Mouse (Mus musculus): ENCODE measurements at regions not wholly inside any gene's neighbourhood (a gene's known extent, or its start where the extent isn't known, plus 50 kb on each side); places are given as distances from the start of the nearest gene placed in this dataset.
"Not testable (repeated sequence)": the region's sequence is repeated elsewhere in the genome, so short reads cannot be mapped to it uniquely, and the experiment has no call there.

- in situ Hi-C loops (cut with MboI; ENCODE audit: unreplicated experiment in 2 of 2) = loop anchor here in 1 of 2 experiments (25.0 kb wide), 2 partner anchors 671 to 729 kb away; no protein-coding TSS in a partner anchor
Observed at GRCm38 (mm10) chr13:12940911-12941310, 64.3 kb downstream of the Prl2c2 start.

- in situ Hi-C loops (cut with MboI; ENCODE audit: unreplicated experiment in 2 of 2) = loop anchor here (5.0 to 25.0 kb wide), 4 partner anchors 392 to 723 kb away; no protein-coding TSS in a partner anchor
Observed at GRCm38 (mm10) chr13:12935103-12935502, 70.1 kb downstream of the Prl2c2 start.

DNA sequence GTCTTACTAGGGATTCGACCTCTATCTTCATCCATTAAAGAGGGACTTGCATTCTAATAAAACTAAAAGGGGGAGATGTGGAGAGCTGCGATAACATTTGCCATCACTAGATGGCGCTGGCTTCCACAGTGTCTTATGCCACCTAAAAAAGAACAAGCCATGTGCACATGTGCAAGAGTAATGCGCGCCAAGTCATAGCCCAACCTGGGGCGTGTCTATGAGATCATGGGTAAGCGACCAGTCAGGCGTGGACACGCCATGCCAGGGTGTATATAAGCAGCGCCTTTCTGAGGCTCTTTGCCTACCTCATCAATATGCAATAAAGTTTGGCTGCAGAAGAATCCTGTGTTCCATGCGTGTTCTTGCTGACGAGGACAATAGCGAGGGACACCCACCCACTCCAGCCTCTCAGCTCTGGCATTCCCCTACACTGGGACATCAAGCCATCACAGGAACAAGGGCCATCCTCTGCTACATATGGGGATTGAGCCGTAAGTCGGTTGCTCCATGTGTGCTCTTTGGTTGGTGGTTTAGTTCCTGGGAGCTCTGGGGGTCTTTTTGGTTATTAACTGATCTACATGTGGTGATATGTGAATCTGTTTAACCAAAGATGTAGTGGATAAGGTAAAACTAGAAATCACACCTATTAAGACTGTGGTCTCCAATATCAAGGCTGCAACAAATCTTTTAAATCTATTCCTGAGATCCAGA lies 73.1 kb downstream of the Prl2c2 start:
- in situ Hi-C loops (cut with MboI; ENCODE audit: unreplicated experiment in 2 of 2) = loop anchor here (10.0 to 25.0 kb wide), 3 partner anchors 483 to 720 kb away; no protein-coding TSS in a partner anchor

DNA sequence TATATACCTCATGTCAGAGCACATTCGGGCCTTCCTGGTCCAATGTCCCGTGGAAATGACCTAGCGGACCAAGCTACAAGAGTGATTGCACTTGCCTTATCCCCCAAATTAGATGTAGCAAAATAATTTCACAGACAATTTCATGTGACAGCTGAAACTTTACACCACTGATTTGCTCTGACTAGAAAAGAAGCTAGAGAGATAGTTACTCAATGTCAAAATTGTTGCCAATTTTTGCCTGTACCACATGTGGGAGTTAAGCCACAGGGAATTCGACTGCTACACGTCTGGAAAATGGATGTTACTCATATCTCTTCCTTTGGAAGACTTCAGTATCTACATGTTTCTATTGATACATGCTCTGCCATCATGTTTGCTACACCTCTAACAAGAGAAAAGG lies 74.6 kb downstream of the Prl2c2 start:
- in situ Hi-C loops (cut with MboI; ENCODE audit: unreplicated experiment in 2 of 2) = loop anchor here (10.0 to 25.0 kb wide), 3 partner anchors 484 to 718 kb away; no protein-coding TSS in a partner anchor

- in situ Hi-C loops (cut with MboI; ENCODE audit: unreplicated experiment in 2 of 2) = loop anchor here (5.0 to 25.0 kb wide), 6 partner anchors 102 to 718 kb away; no protein-coding TSS in a partner anchor
Observed at GRCm38 (mm10) chr13:12929806-12930205, 75.4 kb downstream of the Prl2c2 start.

- in situ Hi-C loops (cut with MboI; ENCODE audit: unreplicated experiment in 2 of 2) = loop anchor here in 1 of 2 experiments (5.0 to 25.0 kb wide), 5 partner anchors 105 to 715 kb away; no protein-coding TSS in a partner anchor
Observed at GRCm38 (mm10) chr13:12927587-12928345, 77.4 kb downstream of the Prl2c2 start.

DNA sequence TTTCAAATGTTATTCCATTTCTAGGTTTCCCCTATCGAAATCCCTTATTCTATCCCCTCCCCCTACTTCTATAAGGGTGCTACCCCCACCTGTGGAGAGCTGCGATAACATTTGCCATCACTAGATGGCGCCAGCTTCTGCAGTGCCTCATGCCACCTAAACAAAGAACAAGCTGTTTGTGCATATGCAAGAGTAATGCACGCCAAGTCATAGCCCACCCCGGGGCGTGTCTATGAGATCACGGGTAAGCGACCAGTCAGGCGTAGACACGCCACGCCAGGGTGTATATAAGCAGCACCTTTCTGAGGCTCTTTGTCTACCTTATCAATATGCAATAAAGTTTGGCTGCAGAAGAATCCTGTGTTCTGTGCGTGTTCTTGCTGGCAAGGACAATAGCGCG lies 79.6 kb downstream of the Prl2c2 start:
- in situ Hi-C loops (cut with MboI; ENCODE audit: unreplicated experiment in 2 of 2) = loop anchor here in 1 of 2 experiments (5.0 to 25.0 kb wide), 5 partner anchors 107 to 713 kb away; no protein-coding TSS in a partner anchor

DNA sequence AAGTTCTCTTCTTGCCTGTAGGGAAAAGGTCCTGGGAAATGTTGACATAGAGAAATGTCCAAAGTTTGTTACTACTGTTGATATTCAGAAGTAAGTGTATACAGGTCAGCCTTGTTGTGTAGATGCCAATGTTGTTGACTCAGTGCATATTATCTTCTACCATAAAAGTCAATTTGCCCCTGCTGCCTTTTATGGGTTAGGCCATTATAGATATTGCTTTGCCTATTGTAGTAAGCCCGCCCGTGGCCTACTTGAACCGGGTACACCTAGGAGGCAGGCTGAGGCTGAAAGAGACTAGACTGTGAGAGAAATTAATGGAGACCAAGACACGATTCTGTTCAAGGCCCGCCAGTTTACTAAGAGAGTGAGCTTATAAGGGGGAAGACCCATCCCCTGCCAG lies 92.3 kb downstream of the Prl2c2 start:
- in situ Hi-C loops (cut with MboI; ENCODE audit: unreplicated experiment in 2 of 2) = loop anchor here (25.0 kb wide), 2 partner anchors 426 to 676 kb away; no protein-coding TSS in a partner anchor

DNA sequence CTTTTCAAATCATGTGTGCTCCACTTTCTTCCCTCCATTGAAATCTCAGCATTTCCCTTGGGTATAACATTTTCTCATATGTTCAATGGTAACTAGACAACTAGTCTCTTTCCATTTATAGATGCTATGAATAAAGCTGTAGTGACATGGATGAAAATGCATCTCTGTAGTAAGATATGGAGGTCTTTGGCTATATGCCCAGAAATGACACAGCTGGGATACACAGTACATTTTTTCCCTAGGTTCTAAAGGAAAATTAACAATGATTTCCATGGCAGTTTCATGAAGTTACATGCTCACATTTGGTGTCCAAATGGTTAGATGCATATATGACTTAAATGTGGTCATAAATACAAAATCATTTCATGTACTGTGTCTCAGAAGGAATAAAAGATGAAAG lies 99.0 kb downstream of the Prl2c2 start:
- in situ Hi-C loops (cut with MboI; ENCODE audit: unreplicated experiment in 2 of 2) = loop anchor here (25.0 kb wide), 2 partner anchors 419 to 669 kb away; no protein-coding TSS in a partner anchor

- in situ Hi-C loops (cut with MboI; ENCODE audit: unreplicated experiment in 2 of 2) = not testable (repeated sequence)
Observed at GRCm38 (mm10) chr13:12889631-12890030, 89.8 kb upstream of the Prl2c3 start.

- in situ Hi-C loops (cut with MboI; ENCODE audit: unreplicated experiment in 2 of 2) = not testable (repeated sequence)
Observed at GRCm38 (mm10) chr13:12879506-12879905, 79.6 kb upstream of the Prl2c3 start.

DNA sequence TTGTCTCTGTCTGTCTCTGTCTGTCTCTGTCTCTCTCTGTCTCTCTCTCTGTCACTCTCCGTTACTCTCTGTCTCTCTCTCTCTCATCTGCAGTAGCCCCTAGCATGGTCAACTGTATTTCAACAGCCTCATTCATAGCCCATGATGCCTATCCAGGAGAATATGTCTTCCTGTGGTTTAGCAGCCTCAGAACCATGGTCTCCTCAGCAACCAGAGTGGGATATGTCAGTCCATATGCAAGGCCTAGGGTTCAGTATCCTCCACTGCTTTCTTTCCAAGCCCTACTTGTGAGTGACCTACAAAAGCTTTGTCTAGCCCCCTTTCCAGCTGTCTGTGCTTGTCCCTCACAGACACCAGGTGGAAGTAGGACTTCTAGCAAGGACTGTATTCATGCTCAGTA lies 65.1 kb upstream of the Prl2c3 start:
- in situ Hi-C loops (cut with MboI; ENCODE audit: unreplicated experiment in 2 of 2) = not testable (repeated sequence)

- in situ Hi-C loops (cut with MboI; ENCODE audit: unreplicated experiment in 2 of 2) = no loop called here
Observed at GRCm38 (mm10) chr13:12864263-12864662, 64.4 kb upstream of the Prl2c3 start.

- in situ Hi-C loops (cut with MboI; ENCODE audit: unreplicated experiment in 2 of 2) = not testable (repeated sequence)
Observed at GRCm38 (mm10) chr13:12863542-12863941, 63.7 kb upstream of the Prl2c3 start.

DNA sequence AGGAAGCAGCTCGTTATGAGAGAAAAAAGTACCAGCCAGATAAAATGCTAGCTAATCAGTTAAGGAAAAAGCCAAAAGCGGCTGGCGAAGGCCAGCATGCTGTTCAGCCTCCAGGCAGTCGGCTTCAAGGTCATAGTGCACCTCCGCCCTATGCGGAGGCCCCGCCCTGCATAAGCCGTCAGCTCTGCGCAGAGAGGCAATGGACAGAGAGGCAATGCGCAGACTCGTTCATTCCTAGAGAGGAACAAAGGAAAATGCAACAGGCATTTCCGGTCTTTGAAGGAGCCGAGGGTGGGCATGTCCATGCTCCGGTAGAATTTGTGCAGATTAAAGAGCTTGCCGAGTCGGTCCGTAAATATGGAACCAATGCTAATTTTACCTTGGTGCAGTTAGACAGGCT lies 61.1 kb upstream of the Prl2c3 start:
- in situ Hi-C loops (cut with MboI; ENCODE audit: unreplicated experiment in 2 of 2) = not testable (repeated sequence)

DNA sequence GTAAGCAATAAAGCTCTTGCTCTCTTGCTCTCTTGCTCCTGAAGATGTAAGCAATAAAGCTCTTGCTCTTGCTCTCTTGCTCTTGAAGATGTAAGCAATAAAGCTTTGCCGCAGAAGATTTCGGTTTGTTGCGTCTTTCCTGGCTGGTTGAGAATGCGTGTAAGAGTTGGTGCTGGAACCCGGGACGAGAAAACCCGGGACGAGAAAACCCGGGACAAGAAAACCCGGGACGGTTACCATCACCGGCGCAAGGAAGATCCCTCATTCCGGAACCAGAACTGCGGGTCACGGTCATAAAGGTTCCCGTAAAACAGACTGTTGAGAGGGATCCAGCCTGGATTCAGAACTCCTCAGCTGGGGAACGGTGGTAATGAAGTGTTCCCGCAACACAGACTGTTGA lies 60.1 kb upstream of the Prl2c3 start:
- in situ Hi-C loops (cut with MboI; ENCODE audit: unreplicated experiment in 2 of 2) = not testable (repeated sequence)

All from v-Abl transformed pro-B cells (cell line).